Mouse (Mus musculus): ENCODE results near the gene Gm11444. TPM values are rescaled to one million over a fixed set of nuclear protein-coding genes. Genes with fewer than 3 reads are reported as not detected.

The Gm11444 gene
- total and polyA plus RNA-seq, 3 experiments: not detected

- H3K9ac ChIP-seq (ENCODE audit: insufficient read depth, low read depth): no peak overlapping the region
- H3K27me3 ChIP-seq (replicated peaks): peaks cover 47% of the 10 kb centered on the region
- in situ Hi-C loops (cut with MboI; ENCODE audit: low pct_ligation_motif_present, low pct_unique_long_range_greater_than_20kb, low sequenced_read_pairs) (no loop called here), dilution Hi-C loops (cut with MboI; ENCODE audit: extremely low pct_ligation_motif_present, extremely low pct_unique_long_range_greater_than_20kb, low sequenced_read_pairs) (no loop called here)
- no peak for DNase-seq (ENCODE audit: extremely low read depth)
- no peak overlapping the region for H3K27ac ChIP-seq (ENCODE audit: insufficient read depth, low read depth)
- no peaks in the 10 kb centered on the region for H3K79me2 ChIP-seq (replicated peaks; ENCODE audit: control insufficient read depth, extremely low read depth, insufficient read depth, poor library complexity, severe bottlenecking)
- H3K4me2 ChIP-seq (ENCODE audit: insufficient read depth, low read depth, poor library complexity, severe bottlenecking): no peak overlapping the region
- H3K4me1 ChIP-seq (ENCODE audit: control insufficient read depth in 1 of 2, insufficient read depth in 2 of 2): peaks cover 2 to 17% of the 10 kb centered on the region in 2 experiments; a peak in 3 of 4 replicates
- H3K4me3 ChIP-seq (replicated peaks in 1 of 3; ENCODE audit: low read depth in 2 of 3, low read length in 2 of 3, poor library complexity in 1 of 3): no peak overlapping the region
- H3K9me3 ChIP-seq (replicated peaks; ENCODE audit: low read length): peaks cover 41% of the 10 kb centered on the region
- TF ChIP-seq ZNF384 (IDR thresholded peaks at IDR 0.05; ENCODE audit: low read depth, low read length) (no peak), BHLHE40 (IDR thresholded peaks at IDR 0.05; ENCODE audit: low read depth, low read length) (no peak), SIN3A (IDR thresholded peaks at IDR 0.05; ENCODE audit: low read length) (no peak), CHD2 (IDR thresholded peaks at IDR 0.05; ENCODE audit: low read length) (no peak), ZKSCAN1 (IDR thresholded peaks at IDR 0.05; ENCODE audit: borderline replicate concordance, low read depth, low read length) (no peak), ZMIZ1 (IDR thresholded peaks at IDR 0.05; ENCODE audit: low read depth, low read length) (no peak), NELFE (IDR thresholded peaks at IDR 0.05; ENCODE audit: low read depth, low read length) (no peak), MYC (IDR thresholded peaks at IDR 0.05; ENCODE audit: low read depth, low read length) (no peak), ETS1 (conservative IDR thresholded peaks at IDR 0.05; ENCODE audit: low read depth, low read length) (no peak), CTCF (conservative IDR thresholded peaks at IDR 0.05 in 1 of 2, IDR thresholded peaks at IDR 0.05 in 1 of 2; ENCODE audit: low read depth in 2 of 2, low read length in 2 of 2) (no peak), EP300 (IDR thresholded peaks at IDR 0.05; ENCODE audit: low read length) (no peak), CHD1 (IDR thresholded peaks at IDR 0.05; ENCODE audit: low read depth, low read length) (no peak), POLR2A (IDR thresholded peaks at IDR 0.05; ENCODE audit: low read depth, low read length) (no peak), POLR2AphosphoS2 (IDR thresholded peaks at IDR 0.05; ENCODE audit: low read depth, low read length) (no peak), UBTF (IDR thresholded peaks at IDR 0.05; ENCODE audit: low read depth, low read length) (no peak), RAD21 (IDR thresholded peaks at IDR 0.05; ENCODE audit: low read depth, low read length) (no peak), RCOR1 (conservative IDR thresholded peaks at IDR 0.05; ENCODE audit: low read depth, low read length) (no peak), ZC3H11A (IDR thresholded peaks at IDR 0.05; ENCODE audit: low read depth, low read length) (no peak), HCFC1 (IDR thresholded peaks at IDR 0.05; ENCODE audit: low read depth, low read length) (no peak), MXI1 (IDR thresholded peaks at IDR 0.05; ENCODE audit: low read depth, low read length) (no peak)
- no peaks in the 10 kb centered on the region for H3K36me3 ChIP-seq (replicated peaks in 1 of 2; ENCODE audit: control insufficient read depth in 1 of 2, insufficient read depth in 1 of 2, low read length in 1 of 2)
Observed at GRCm38 (mm10) chr11:85840803-85841145, 9.4 kb downstream of the Gm11444 start.

- in situ Hi-C loops (cut with MboI; ENCODE audit: low pct_ligation_motif_present, low pct_unique_long_range_greater_than_20kb, low sequenced_read_pairs) (no loop called here), dilution Hi-C loops (cut with MboI; ENCODE audit: extremely low pct_ligation_motif_present, extremely low pct_unique_long_range_greater_than_20kb, low sequenced_read_pairs) (no loop called here)
- peaks cover 43% of the 10 kb centered on the region for H3K27me3 ChIP-seq (replicated peaks)
- no peaks in the 10 kb centered on the region for H3K79me2 ChIP-seq (replicated peaks; ENCODE audit: control insufficient read depth, extremely low read depth, insufficient read depth, poor library complexity, severe bottlenecking)
- no peak overlapping the region for H3K4me3 ChIP-seq (replicated peaks in 1 of 3; ENCODE audit: low read depth in 2 of 3, low read length in 2 of 3, poor library complexity in 1 of 3)
- no peak overlapping the region for H3K4me2 ChIP-seq (ENCODE audit: insufficient read depth, low read depth, poor library complexity, severe bottlenecking)
- H3K9ac ChIP-seq (ENCODE audit: insufficient read depth, low read depth): no peak overlapping the region
- H3K36me3 ChIP-seq (replicated peaks in 1 of 2; ENCODE audit: control insufficient read depth in 1 of 2, insufficient read depth in 1 of 2, low read length in 1 of 2): no peaks in the 10 kb centered on the region
- peaks cover 2 to 17% of the 10 kb centered on the region in 2 experiments; a peak in 3 of 4 replicates for H3K4me1 ChIP-seq (ENCODE audit: control insufficient read depth in 1 of 2, insufficient read depth in 2 of 2)
- no peak for TF ChIP-seq KAT2A (IDR thresholded peaks at IDR 0.05; ENCODE audit: insufficient replicate concordance, low read length)
- TF ChIP-seq PAX5 (IDR thresholded peaks at IDR 0.05; ENCODE audit: low read length): no peak
- no peak for TF ChIP-seq ZNF384 (IDR thresholded peaks at IDR 0.05; ENCODE audit: low read depth, low read length)
- no peak for TF ChIP-seq MAZ (IDR thresholded peaks at IDR 0.05; ENCODE audit: low read depth, low read length)
- no peak for TF ChIP-seq GABPA (IDR thresholded peaks at IDR 0.05; ENCODE audit: insufficient replicate concordance, low read depth, low read length)
- TF ChIP-seq UBTF (IDR thresholded peaks at IDR 0.05; ENCODE audit: low read depth, low read length): no peak
- no peak for TF ChIP-seq HCFC1 (IDR thresholded peaks at IDR 0.05; ENCODE audit: low read depth, low read length)
- no peak for TF ChIP-seq EP300 (IDR thresholded peaks at IDR 0.05; ENCODE audit: low read length)
- no peak for TF ChIP-seq SIN3A (IDR thresholded peaks at IDR 0.05; ENCODE audit: low read length)
- TF ChIP-seq ETS1 (conservative IDR thresholded peaks at IDR 0.05; ENCODE audit: low read depth, low read length): no peak
- no peak for TF ChIP-seq ELF1 (IDR thresholded peaks at IDR 0.05; ENCODE audit: low read depth, low read length)
- no peak for TF ChIP-seq JUND (conservative IDR thresholded peaks at IDR 0.05; ENCODE audit: low read depth, low read length)
- no peak for TF ChIP-seq ZC3H11A (IDR thresholded peaks at IDR 0.05; ENCODE audit: low read depth, low read length)
- TF ChIP-seq MEF2A (IDR thresholded peaks at IDR 0.05; ENCODE audit: borderline replicate concordance, low read depth, low read length): no peak
- TF ChIP-seq IRF4 (IDR thresholded peaks at IDR 0.05; ENCODE audit: low read depth, low read length): no peak
- DNase-seq (ENCODE audit: extremely low read depth): no peak
- no peak overlapping the region for H3K27ac ChIP-seq (ENCODE audit: insufficient read depth, low read depth)
- peaks cover 41% of the 10 kb centered on the region for H3K9me3 ChIP-seq (replicated peaks; ENCODE audit: low read length)
Observed at GRCm38 (mm10) chr11:85840031-85840802, 9.9 kb downstream of the Gm11444 start.

Measured in CH12.LX (cell line).